Mouse (Mus musculus): ENCODE measurements around the gene Tns1.

DNA sequence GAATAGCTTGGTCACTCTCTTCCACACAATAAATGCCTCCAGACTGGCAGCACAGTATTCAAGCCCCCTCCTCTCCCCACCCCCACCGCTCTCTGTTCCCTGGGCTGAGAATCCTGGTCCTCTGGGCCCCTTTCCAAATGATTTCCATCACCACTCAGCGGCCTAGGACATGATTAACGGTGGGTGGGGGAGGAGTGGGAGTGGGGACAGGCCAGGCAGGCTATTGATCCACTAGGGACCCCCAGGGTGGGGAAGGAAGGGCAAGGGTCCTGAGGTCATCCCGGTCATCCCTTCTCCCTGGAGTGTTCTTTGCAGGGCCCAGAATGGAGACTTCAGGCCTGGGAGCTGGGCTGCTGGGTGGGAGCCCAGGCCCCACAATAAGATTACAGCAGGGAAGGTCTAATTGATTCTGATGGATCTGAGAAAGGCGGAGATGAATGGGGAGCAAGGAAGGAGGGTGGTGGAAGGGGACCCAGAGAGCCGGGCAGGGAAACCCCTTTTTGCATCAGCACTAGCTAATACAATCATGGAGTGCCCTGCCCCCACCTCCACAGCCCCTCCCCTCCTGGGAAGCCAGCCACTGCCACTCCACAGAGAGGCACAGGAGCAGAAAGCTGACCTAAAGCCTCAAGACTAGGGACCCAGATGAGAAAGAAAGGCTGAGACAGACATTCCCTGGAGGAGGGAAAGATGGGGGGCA lies 20.4 kb downstream of the Tns1 start:
- TF ChIP-seq GATA1 (IDR thresholded peaks at IDR 0.05; ENCODE audit: borderline replicate concordance, low read length) (no peak), FLI1 (IDR thresholded peaks at IDR 0.05; ENCODE audit: low read length) (no peak)

Data from megakaryocyte, embryonic 14.5 days (primary cell).